Mouse (Mus musculus) megakaryocyte, embryonic 14.5 days (primary cell): ENCODE data around the gene Far2. TPM values are rescaled to one million over a fixed set of nuclear protein-coding genes. Genes with fewer than 3 reads are reported as not detected.

Experiments
- H3K27me3 ChIP-seq: replicated peaks from 2 replicates; pipeline ENCODE3; 2012; ENCODE audit warnings: inconsistent platforms
- H3K36me3 ChIP-seq: replicated peaks from 2 replicates; pipeline ENCODE3; 2012; ENCODE audit warnings: low read length, inconsistent platforms, mixed read lengths
- H3K4me1 ChIP-seq: 2 replicates; pipeline ENCODE4 v1.6.1; 2012; ENCODE audit warnings: inconsistent platforms
- H3K4me3 ChIP-seq: replicated peaks from 2 replicates; pipeline ENCODE3; 2012; ENCODE audit warnings: moderate library complexity, mild to moderate bottlenecking, inconsistent platforms
- H3K9me3 ChIP-seq: 2 replicates; pipeline ENCODE4 v1.6.1; 2012; ENCODE audit warnings: inconsistent platforms
- FLI1 ChIP-seq: IDR thresholded peaks from 2 replicates; pipeline ENCODE4 v1.6.1; 2012; ENCODE audit warnings: low read length, inconsistent platforms, mixed read lengths
- GATA1 ChIP-seq: IDR thresholded peaks from 3 replicates; pipeline ENCODE4 v1.6.1; 2012; ENCODE audit warnings: mixed read lengths, low read length, inconsistent platforms, borderline replicate concordance
- polyA plus RNA-seq: library from polyadenylated mRNA; stranded (reverse); fragments of >175 nt; gene quantifications from 2 replicates; pipeline ENCODE4 v1.2.3, GENCODE M21; 2012; ENCODE audit warnings: low replicate concordance; ENCODE audit not compliant: insufficient read depth

Gene Far2
- polyA plus RNA-seq, 1 experiment: 0.36 TPM

- no peak for TF ChIP-seq FLI1
- H3K4me3 ChIP-seq: no peak overlapping the region
- H3K36me3 ChIP-seq: no peaks in the 10 kb centered on the region
- H3K9me3 ChIP-seq: no peaks in the 10 kb centered on the region
- H3K27me3 ChIP-seq: no peaks in the 10 kb centered on the region
- H3K4me1 ChIP-seq: no peaks in the 10 kb centered on the region
Observed at GRCm38 (mm10) chr6:148074211-148074864, 27.3 kb downstream of the Far2 start.

- no peaks in the 10 kb centered on the region for H3K9me3 ChIP-seq
- TF ChIP-seq FLI1: no peak
- no peak for TF ChIP-seq GATA1
- no peaks in the 10 kb centered on the region for H3K36me3 ChIP-seq
- H3K4me3 ChIP-seq: no peak overlapping the region
- no peaks in the 10 kb centered on the region for H3K4me1 ChIP-seq
- H3K27me3 ChIP-seq: peaks cover 7% of the 10 kb centered on the region
Observed at GRCm38 (mm10) chr6:148083864-148084263, 36.8 kb downstream of the Far2 start.

- TF ChIP-seq FLI1: no peak
- TF ChIP-seq GATA1: no peak
- no peaks in the 10 kb centered on the region for H3K4me1 ChIP-seq
- H3K27me3 ChIP-seq: peaks cover 8% of the 10 kb centered on the region
- no peaks in the 10 kb centered on the region for H3K9me3 ChIP-seq
- no peaks in the 10 kb centered on the region for H3K36me3 ChIP-seq
- no peak overlapping the region for H3K4me3 ChIP-seq
Observed at GRCm38 (mm10) chr6:148084403-148084802, 37.3 kb downstream of the Far2 start.

- Histone ChIP-seq H3K36me3 (no peaks in the 10 kb centered on the region), H3K4me3 (no peak overlapping the region), H3K4me1 (peaks cover 12% of the 10 kb centered on the region), H3K27me3 (peaks cover 11% of the 10 kb centered on the region), H3K9me3 (peaks cover 8% of the 10 kb centered on the region; the same call in 1 of the 2 replicates)
- TF ChIP-seq GATA1: no peak
- TF ChIP-seq FLI1: no peak
Observed at GRCm38 (mm10) chr6:148097039-148097438, 50.0 kb downstream of the Far2 start.

- no peaks in the 10 kb centered on the region for H3K36me3 ChIP-seq
- no peaks in the 10 kb centered on the region for H3K27me3 ChIP-seq
- peaks cover 39% of the 10 kb centered on the region for H3K4me1 ChIP-seq
- no peak overlapping the region for H3K4me3 ChIP-seq
- H3K9me3 ChIP-seq: peaks cover 8% of the 10 kb centered on the region; the same call in 1 of the 2 replicates
- TF ChIP-seq GATA1: no peak
- no peak for TF ChIP-seq FLI1
Observed at GRCm38 (mm10) chr6:148101977-148102376, 54.9 kb downstream of the Far2 start.

- TF ChIP-seq FLI1: no peak
- TF ChIP-seq GATA1: no peak
- no peak overlapping the region for H3K4me3 ChIP-seq
- H3K27me3 ChIP-seq: no peaks in the 10 kb centered on the region
- H3K9me3 ChIP-seq: peaks cover 8% of the 10 kb centered on the region; the same call in 1 of the 2 replicates
- H3K4me1 ChIP-seq: peaks cover 39% of the 10 kb centered on the region
- no peaks in the 10 kb centered on the region for H3K36me3 ChIP-seq
Observed at GRCm38 (mm10) chr6:148102434-148102833, 55.4 kb downstream of the Far2 start.

- Histone ChIP-seq H3K9me3 (no peaks in the 10 kb centered on the region), H3K4me1 (peaks cover 53% of the 10 kb centered on the region), H3K27me3 (no peaks in the 10 kb centered on the region), H3K36me3 (no peaks in the 10 kb centered on the region), H3K4me3 (no peak overlapping the region)
- no peak for TF ChIP-seq GATA1
Observed at GRCm38 (mm10) chr6:148104212-148104611, 57.2 kb downstream of the Far2 start.

GRCm38 (mm10) chr6:148105722-148106268 lies 58.7 kb downstream of the Far2 start:
- Histone ChIP-seq H3K9me3 (no peaks in the 10 kb centered on the region), H3K36me3 (no peaks in the 10 kb centered on the region), H3K27me3 (no peaks in the 10 kb centered on the region), H3K4me1 (peaks cover 59% of the 10 kb centered on the region), H3K4me3 (peak overlapping the region; percentile 80)
- no peak for TF ChIP-seq GATA1
- no peak for TF ChIP-seq FLI1

GRCm38 (mm10) chr6:148108741-148109472 lies 61.8 kb downstream of the Far2 start:
- Histone ChIP-seq H3K27me3 (no peaks in the 10 kb centered on the region), H3K4me3 (peak overlapping the region; percentile 71), H3K9me3 (no peaks in the 10 kb centered on the region), H3K36me3 (no peaks in the 10 kb centered on the region), H3K4me1 (peaks cover 54% of the 10 kb centered on the region)
- TF ChIP-seq GATA1 (no peak), FLI1 (no peak)

GRCm38 (mm10) chr6:148110996-148111633 lies 64.1 kb downstream of the Far2 start:
- H3K9me3 ChIP-seq: no peaks in the 10 kb centered on the region
- peaks cover 66% of the 10 kb centered on the region for H3K4me1 ChIP-seq
- H3K4me3 ChIP-seq: no peak overlapping the region
- H3K36me3 ChIP-seq: no peaks in the 10 kb centered on the region
- peaks cover 3% of the 10 kb centered on the region for H3K27me3 ChIP-seq
- no peak for TF ChIP-seq GATA1
- TF ChIP-seq FLI1: no peak
